Mouse (Mus musculus): ENCODE measurements around the gene Mrpl28.

GRCm38 (mm10) chr17:26138901-26139381 lies 15.6 kb downstream of the Mrpl28 start:
- TF ChIP-seq CTCF (IDR thresholded peaks at IDR 0.05; ENCODE audit: low read depth, low read length) = no peak
- TF ChIP-seq POLR2A (IDR thresholded peaks at IDR 0.05; ENCODE audit: borderline replicate concordance, low read depth, low read length) = no peak
